Mouse (Mus musculus): ENCODE measurements around the gene Mthfs.
"Not testable (repeated sequence)": the region's sequence is repeated elsewhere in the genome, so short reads cannot be mapped to it uniquely, and the experiment has no call there.

DNA sequence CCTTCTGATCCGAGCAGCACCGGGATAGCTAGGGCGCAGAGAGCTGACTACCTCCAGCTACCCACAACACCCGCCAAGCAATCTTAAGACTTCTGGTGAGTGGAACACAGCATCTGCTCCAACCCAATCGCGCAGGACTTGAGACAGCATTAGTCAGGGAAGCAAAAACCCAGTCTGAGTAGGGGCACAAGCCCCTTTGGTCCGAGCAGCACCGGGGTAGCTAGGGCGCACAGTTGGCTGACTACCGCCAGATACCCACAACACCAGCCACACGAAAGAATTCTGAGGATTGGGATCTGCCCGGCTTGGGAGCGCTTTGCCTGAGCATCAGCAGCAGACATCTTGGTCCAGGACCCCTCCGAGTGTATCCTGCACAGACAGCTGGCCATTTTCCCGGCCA lies 23.5 kb upstream of the Mthfs start:
- not testable (repeated sequence) for TF ChIP-seq POLR2A (IDR thresholded peaks at IDR 0.05; ENCODE audit: low read depth, low read length); CTCF (conservative IDR thresholded peaks at IDR 0.05; ENCODE audit: insufficient read depth, insufficient read length, low read depth, low read length)

Measured in kidney, adult 2 months (tissue).